Mouse (Mus musculus) MEL (cell line): ENCODE data around the gene Zfp422. TPM values are rescaled to one million over a fixed set of nuclear protein-coding genes. Genes with fewer than 3 reads are reported as not detected.

ENCODE experiments used
- DNase-seq: peaks from one replicate; pipeline ENCODE4 v3.0.0; 2011; ENCODE audit warnings: low read depth, low spot score
- H3K27ac ChIP-seq: 2 replicates; pipeline ENCODE4 v1.5.1; 2012; ENCODE audit warnings: low read depth, mild to moderate bottlenecking, control low read depth, low read length, moderate library complexity; ENCODE audit not compliant: control insufficient read depth
- H3K27me3 ChIP-seq, 2 experiments: fragments of 150-350 bp in 1 of 2; sonication (generic) in 1 of 2; 2 replicates each; pipeline ENCODE4 v1.6.1; 2012; ENCODE audit warnings: low read length in 2 of 2, mild to moderate bottlenecking in 2 of 2, improper control_type of control experiment in 1 of 2, moderate library complexity in 1 of 2; ENCODE audit not compliant: insufficient read depth in 2 of 2, control insufficient read depth in 1 of 2
- H3K36me3 ChIP-seq, 2 experiments: 2 replicates each; pipeline ENCODE4 v1.6.1; 2012 to 2014; ENCODE audit warnings: low read length in 2 of 2, improper control_type of control experiment in 1 of 2, inconsistent platforms in 1 of 2, mild to moderate bottlenecking in 1 of 2; ENCODE audit not compliant: insufficient read depth in 2 of 2, control insufficient read depth in 1 of 2
- H3K4me1 ChIP-seq, 2 experiments: fragments of 150-350 bp in 1 of 2; sonication (generic) in 1 of 2; 2 replicates each; pipeline ENCODE4 v1.6.1; 2012; ENCODE audit warnings: low read length in 2 of 2, improper control_type of control experiment in 1 of 2, mild to moderate bottlenecking in 1 of 2; ENCODE audit not compliant: insufficient read depth in 2 of 2, control insufficient read depth in 1 of 2
- H3K4me3 ChIP-seq, 2 experiments: fragments of 150-350 bp in 1 of 2; sonication (generic) in 1 of 2; 2 replicates each; pipeline ENCODE4 v1.5.1; 2012; ENCODE audit warnings: low read depth in 2 of 2, low read length in 2 of 2, mild to moderate bottlenecking in 2 of 2, moderate library complexity in 2 of 2, control low read depth in 1 of 2, improper control_type of control experiment in 1 of 2; ENCODE audit not compliant: control insufficient read depth in 1 of 2, insufficient read depth in 1 of 2
- H3K79me2 ChIP-seq: 2 replicates; pipeline ENCODE4 v1.6.1; 2012; ENCODE audit warnings: mild to moderate bottlenecking, low read length, moderate library complexity; ENCODE audit not compliant: control insufficient read depth, poor library complexity, insufficient read depth
- H3K9ac ChIP-seq: 2 replicates; pipeline ENCODE4 v1.6.1; 2012; ENCODE audit warnings: low read depth, mild to moderate bottlenecking, control low read depth, low read length, moderate library complexity; ENCODE audit not compliant: control insufficient read depth, poor library complexity, severe bottlenecking
- H3K9me3 ChIP-seq: fragments of 150-350 bp; sonication (generic); replicated peaks from 2 replicates; pipeline ENCODE4 v1.6.1; 2012; ENCODE audit warnings: mild to moderate bottlenecking, low read length, improper control_type of control experiment, moderate library complexity; ENCODE audit not compliant: insufficient read depth
- BHLHE40 ChIP-seq: IDR thresholded peaks from 2 replicates; pipeline ENCODE4 v1.6.1; 2012; ENCODE audit warnings: low read depth, mild to moderate bottlenecking, inconsistent platforms, low read length, improper control_type of control experiment, borderline replicate concordance
- CTCF ChIP-seq, 3 experiments: IDR thresholded peaks in 2 of 3; conservative IDR thresholded peaks in 1 of 3; 2 replicates each; pipeline ENCODE4 v1.5.1; 2011 to 2012; ENCODE audit warnings: low read length in 3 of 3, low read depth in 2 of 3, mild to moderate bottlenecking in 2 of 3, improper control_type of control experiment in 1 of 3, inconsistent platforms in 1 of 3, mixed read lengths in 1 of 3, moderate library complexity in 1 of 3; ENCODE audit not compliant: control insufficient read depth in 1 of 3, insufficient read depth in 1 of 3, poor library complexity in 1 of 3, severe bottlenecking in 1 of 3
- ELF1 ChIP-seq: IDR thresholded peaks from 2 replicates; pipeline ENCODE4 v1.6.1; 2014; ENCODE audit warnings: low read depth, mild to moderate bottlenecking, inconsistent platforms, low read length, improper control_type of control experiment, moderate library complexity
- GABPA ChIP-seq: IDR thresholded peaks from 2 replicates; pipeline ENCODE4 v1.6.1; 2012; ENCODE audit warnings: low read depth, mild to moderate bottlenecking, inconsistent platforms, low read length, improper control_type of control experiment, moderate library complexity
- HCFC1 ChIP-seq: IDR thresholded peaks from 2 replicates; pipeline ENCODE4 v1.6.1; 2012; ENCODE audit warnings: low read depth, mild to moderate bottlenecking, inconsistent platforms, low read length, improper control_type of control experiment, moderate library complexity
- JUND ChIP-seq: IDR thresholded peaks from 2 replicates; pipeline ENCODE4 v1.6.1; 2011; ENCODE audit warnings: low read depth, mild to moderate bottlenecking, improper control_type of control experiment, low read length
- KAT2A ChIP-seq: conservative IDR thresholded peaks from 2 replicates; pipeline ENCODE4 v1.6.1; 2012; ENCODE audit warnings: low read depth, low read length, improper control_type of control experiment, inconsistent platforms
- MAX ChIP-seq: IDR thresholded peaks from 2 replicates; pipeline ENCODE4 v1.6.1; 2011; ENCODE audit warnings: low read length, improper control_type of control experiment
- MXI1 ChIP-seq: IDR thresholded peaks from 2 replicates; pipeline ENCODE4 v1.6.1; 2011; ENCODE audit warnings: mild to moderate bottlenecking, low read depth, low read length, improper control_type of control experiment
- MYC ChIP-seq: IDR thresholded peaks from 2 replicates; pipeline ENCODE4 v1.6.1; 2011; ENCODE audit warnings: low read depth, mild to moderate bottlenecking, low read length, improper control_type of control experiment, moderate library complexity
- POLR2AphosphoS2 ChIP-seq: IDR thresholded peaks from 2 replicates; pipeline ENCODE4 v1.6.1; 2011; ENCODE audit warnings: low read length, improper control_type of control experiment
- POLR2AphosphoS5 ChIP-seq: IDR thresholded peaks from 2 replicates; pipeline ENCODE4 v1.6.1; 2012; ENCODE audit warnings: low read depth, borderline replicate concordance, mild to moderate bottlenecking, inconsistent platforms, low read length, moderate library complexity, mixed read lengths
- RAD21 ChIP-seq: IDR thresholded peaks from 2 replicates; pipeline ENCODE4 v1.6.1; 2011; ENCODE audit warnings: mild to moderate bottlenecking, low read depth, low read length, improper control_type of control experiment
- SIN3A ChIP-seq: IDR thresholded peaks from 2 replicates; pipeline ENCODE4 v1.6.1; 2012; ENCODE audit warnings: low read length, improper control_type of control experiment, inconsistent platforms
- SMC3 ChIP-seq: IDR thresholded peaks from 2 replicates; pipeline ENCODE4 v1.6.1; 2011; ENCODE audit warnings: low read depth, low read length, improper control_type of control experiment
- TAL1 ChIP-seq: IDR thresholded peaks from 2 replicates; pipeline ENCODE4 v1.6.1; 2012; ENCODE audit warnings: mild to moderate bottlenecking, inconsistent platforms, low read length, moderate library complexity, mixed read lengths
- TBP ChIP-seq: IDR thresholded peaks from 2 replicates; pipeline ENCODE4 v1.8.0; 2011; ENCODE audit warnings: low read depth, low read length, improper control_type of control experiment
- TCF12 ChIP-seq: IDR thresholded peaks from 2 replicates; pipeline ENCODE4 v1.6.1; 2014; ENCODE audit warnings: low read depth, mild to moderate bottlenecking, inconsistent platforms, low read length, improper control_type of control experiment, moderate library complexity
- UBTF ChIP-seq: IDR thresholded peaks from 2 replicates; pipeline ENCODE4 v1.6.1; 2012; ENCODE audit warnings: low read depth, mild to moderate bottlenecking, inconsistent platforms, low read length, improper control_type of control experiment, moderate library complexity, borderline replicate concordance; ENCODE audit not compliant: insufficient read depth
- USF1 ChIP-seq: IDR thresholded peaks from 2 replicates; pipeline ENCODE4 v1.6.1; 2014; ENCODE audit warnings: low read depth, mild to moderate bottlenecking, inconsistent platforms, low read length, improper control_type of control experiment, moderate library complexity
- ZC3H11A ChIP-seq: IDR thresholded peaks from 2 replicates; pipeline ENCODE4 v1.6.1; 2012; ENCODE audit warnings: low read depth, mild to moderate bottlenecking, inconsistent platforms, low read length, improper control_type of control experiment
- ZMIZ1 ChIP-seq: IDR thresholded peaks from 2 replicates; pipeline ENCODE4 v1.6.1; 2012; ENCODE audit warnings: low read depth, mild to moderate bottlenecking, inconsistent platforms, low read length, improper control_type of control experiment, moderate library complexity
- ZNF384 ChIP-seq: IDR thresholded peaks from 2 replicates; pipeline ENCODE4 v1.6.1; 2012; ENCODE audit warnings: low read depth, mild to moderate bottlenecking, inconsistent platforms, low read length, improper control_type of control experiment
- polyA plus RNA-seq, 2 experiments: library from polyadenylated mRNA; stranded (reverse) in 1 of 2; unstranded in 1 of 2; fragments of >175 nt in 1 of 2; fragments of >200 nt in 1 of 2; gene quantifications; 2 replicates each; pipeline versions ENCODE4 v1.2.1 to v1.2.4; 2012; ENCODE audit warnings: low replicate concordance in 2 of 2, low read depth in 1 of 2; ENCODE audit not compliant: insufficient read length in 2 of 2, insufficient read depth in 1 of 2, missing spikeins in 1 of 2
- total RNA-seq: library from RNA; depleted of rRNA; stranded (reverse); fragments of 300-350 nt; gene quantifications from 2 replicates; pipeline ENCODE4 v1.2.3, GENCODE M21; 2012

The Zfp422 gene
- total and polyA plus RNA-seq, 3 experiments: 0.32 TPM; not detected in 2

GRCm38 (mm10) chr6:116673471-116674282 is 44.9 kb upstream of the Zfp422 start, which contains the start of gene Rassf4:
TSS of gene Rassf4 (minus strand) at chr6:116673952.
- TF ChIP-seq POLR2AphosphoS2 (no peak), ELF1 (no peak), JUND (no peak), MYC (no peak), USF1 (no peak), TAL1 (no peak), MXI1 (no peak), ZNF384 (no peak), HCFC1 (no peak), TBP (no peak), UBTF (no peak), MAX (no peak), CTCF (IDR thresholded peaks at IDR 0.05 in 2 of 3, conservative IDR thresholded peaks at IDR 0.05 in 1 of 3; ENCODE audit: control insufficient read depth in 1 of 3, insufficient read depth in 1 of 3, low read depth in 2 of 3, low read length in 3 of 3, poor library complexity in 1 of 3, severe bottlenecking in 1 of 3) (no peak), SMC3 (no peak), SIN3A (no peak), TCF12 (no peak)
- no peak for DNase-seq
- Histone ChIP-seq H3K79me2 (no peaks in the 10 kb centered on the region), H3K36me3 (no peaks in the 10 kb centered on the region), H3K27ac (no peak within 1 kb of the TSS), H3K9me3 (no peaks in the 10 kb centered on the region), H3K4me3 (no peak within 1 kb of the TSS), H3K27me3 (no peaks in the 10 kb centered on the region), H3K4me1 (no peaks in the 10 kb centered on the region), H3K9ac (no peak within 1 kb of the TSS)

- no peaks in the 10 kb centered on the region for H3K27me3 ChIP-seq
- H3K79me2 ChIP-seq: no peaks in the 10 kb centered on the region
- no peak for TF ChIP-seq SMC3
- no peak for TF ChIP-seq ZC3H11A
- no peak for TF ChIP-seq ELF1
- no peak for TF ChIP-seq RAD21
- no peak for TF ChIP-seq USF1
- TF ChIP-seq POLR2AphosphoS5: no peak
- no peak for TF ChIP-seq BHLHE40
- TF ChIP-seq ZNF384: no peak
- no peak for TF ChIP-seq ZMIZ1
- TF ChIP-seq HCFC1: no peak
- no peak for TF ChIP-seq TCF12
- no peak for TF ChIP-seq MYC
- no peak for TF ChIP-seq KAT2A
- TF ChIP-seq CTCF (IDR thresholded peaks at IDR 0.05 in 2 of 3, conservative IDR thresholded peaks at IDR 0.05 in 1 of 3; ENCODE audit: control insufficient read depth in 1 of 3, insufficient read depth in 1 of 3, low read depth in 2 of 3, low read length in 3 of 3, poor library complexity in 1 of 3, severe bottlenecking in 1 of 3): no peak
- no peak for TF ChIP-seq GABPA
- H3K9ac ChIP-seq: no peak overlapping the region
- no peak overlapping the region for H3K27ac ChIP-seq
- no peak overlapping the region for H3K4me3 ChIP-seq
- H3K9me3 ChIP-seq: no peaks in the 10 kb centered on the region
- H3K36me3 ChIP-seq: no peaks in the 10 kb centered on the region
- DNase-seq: no peak
- H3K4me1 ChIP-seq: no peaks in the 10 kb centered on the region
Observed at GRCm38 (mm10) chr6:116672349-116672748, 43.5 kb upstream of the Zfp422 start.
